Mouse (Mus musculus): ENCODE results near the gene Mosmo.
A peak's percentile ranks its signal among the peaks of the same experiment; 100 is the strongest.

Mosmo gene

DNA sequence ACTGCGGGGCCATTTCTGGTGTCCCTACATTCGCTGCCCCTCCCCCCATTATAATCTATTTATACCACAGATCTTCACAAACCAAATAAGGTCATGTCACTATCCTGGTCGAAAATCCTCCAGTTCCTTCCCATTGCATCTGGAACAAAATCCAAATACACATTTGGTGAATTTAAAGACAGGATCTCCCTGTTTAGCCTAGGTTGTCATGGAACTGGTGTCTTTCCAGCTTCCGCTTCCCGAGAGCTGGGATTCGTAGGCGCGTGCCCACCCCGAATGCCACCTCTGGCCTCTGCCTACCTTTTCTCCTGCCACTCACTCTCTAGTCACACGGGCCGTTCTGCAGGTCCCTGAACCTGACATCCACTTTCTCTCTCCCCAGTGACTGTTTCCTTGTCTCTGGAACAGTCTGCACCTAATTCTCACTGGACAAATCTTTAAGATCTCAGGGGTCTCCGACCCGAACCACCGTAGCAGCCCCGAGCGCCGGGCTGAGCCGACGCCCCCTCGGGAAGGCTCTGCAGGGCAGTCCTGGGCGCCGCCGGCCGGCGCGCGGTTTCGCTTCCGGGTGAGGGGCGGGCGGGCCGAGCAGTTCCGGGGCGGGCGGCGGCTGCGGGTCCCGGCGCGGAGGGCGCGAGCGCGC lies at the start of gene Mosmo:
Mosmo (plus strand) TSS at position 618 of the 643 bp plus-strand sequence.
- peak; percentile 38 for DNase-seq (ENCODE audit: low spot score)

DNA sequence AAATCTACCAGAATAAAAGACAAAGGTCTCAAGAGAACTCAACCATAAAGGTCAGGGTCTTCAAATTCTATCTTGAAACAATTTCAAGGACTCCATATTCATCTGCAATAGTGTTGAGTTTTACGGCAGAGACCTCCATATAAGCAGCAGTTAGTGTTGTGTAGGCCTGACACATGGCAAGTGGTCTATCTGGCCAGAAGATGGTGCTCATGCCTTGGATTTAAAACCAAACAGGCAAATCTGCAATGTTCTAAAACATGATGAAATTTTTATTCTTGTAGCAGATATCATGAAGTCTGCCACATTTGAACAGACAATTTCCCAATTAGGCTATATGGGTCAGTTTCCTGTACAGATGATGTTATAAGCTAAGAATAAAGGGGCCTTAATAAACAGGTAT lies 44.9 kb upstream of the Mosmo start:
- peak; percentile 23 for DNase-seq (ENCODE audit: low spot score)

DNA sequence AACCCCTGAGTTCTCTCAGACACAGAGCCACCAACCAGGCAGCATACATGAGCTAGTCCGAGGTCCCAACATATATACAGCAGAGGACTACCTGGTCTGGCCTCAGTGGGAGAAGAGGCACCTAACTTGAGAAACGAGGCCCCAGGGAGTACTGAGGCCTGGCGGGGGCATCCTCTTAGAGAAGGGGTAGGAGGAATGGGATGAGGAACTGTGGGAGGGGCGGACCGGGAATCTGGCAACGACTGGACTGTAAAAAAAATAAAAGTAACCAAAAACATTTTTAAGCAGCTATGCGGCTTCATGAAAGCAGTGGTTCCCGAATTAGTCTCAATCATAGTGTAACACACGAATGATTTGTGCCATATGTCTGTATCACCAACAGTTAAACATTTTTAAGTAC lies 43.1 kb upstream of the Mosmo start:
- DNase-seq (ENCODE audit: low spot score): no peak

DNA sequence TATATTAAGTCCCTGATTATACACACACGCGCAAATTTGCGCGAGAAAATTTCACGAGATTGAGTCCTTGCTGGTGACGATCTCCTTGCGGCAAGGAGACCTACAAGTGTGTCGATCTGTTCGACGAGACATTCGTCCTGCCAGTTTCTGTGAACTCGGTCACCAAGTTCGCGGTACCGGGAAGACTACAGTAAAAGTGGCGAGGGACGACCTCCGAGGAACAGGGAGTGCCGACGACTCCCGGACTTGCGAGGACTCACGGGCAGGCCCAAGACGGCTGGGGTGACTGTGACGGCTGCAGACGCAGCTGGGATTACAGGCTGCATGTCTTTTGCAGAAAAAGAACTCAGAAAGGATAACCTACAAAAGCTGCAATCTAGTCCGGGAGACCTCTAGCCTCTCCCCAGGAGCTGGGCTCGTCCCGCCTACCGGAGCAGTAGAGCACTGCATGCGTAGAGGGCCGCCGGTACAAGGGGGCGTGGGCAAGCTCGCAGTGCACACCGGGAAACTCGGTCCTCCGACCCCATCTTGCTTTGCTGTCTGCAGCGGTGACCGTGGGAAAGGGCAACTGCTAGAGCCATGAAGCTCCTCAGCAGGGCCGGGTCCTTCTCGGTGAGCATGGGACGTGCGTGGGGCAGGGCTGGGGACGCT lies 42.6 kb upstream of the Mosmo start, which contains the start of gene Uqcrc2:
Uqcrc2 (plus strand) TSS at position 466 of the 651 bp plus-strand sequence.
- peak; percentile 75 for DNase-seq (ENCODE audit: low spot score)

DNA sequence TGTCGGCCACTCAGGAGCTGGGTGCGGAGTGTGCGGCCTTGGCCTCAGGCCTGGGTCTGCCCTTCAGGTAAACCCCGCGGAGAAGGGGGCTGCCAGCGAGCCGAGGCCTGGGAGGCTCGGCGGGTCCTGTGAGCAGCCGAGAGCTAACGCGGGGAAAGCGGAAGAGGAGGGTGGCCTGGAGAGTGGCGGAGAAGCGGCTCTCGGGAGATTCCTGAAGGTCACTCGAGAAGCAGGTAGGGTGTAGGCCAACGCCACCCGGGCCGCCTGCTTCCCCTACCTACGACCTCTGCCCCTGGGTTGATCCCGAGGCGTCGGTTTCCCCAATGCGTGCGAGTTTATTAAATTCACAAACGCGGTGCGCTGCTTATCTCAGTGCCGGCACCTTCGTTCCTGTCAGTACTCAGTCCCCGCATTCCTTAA lies 42.0 kb upstream of the Mosmo start:
- no peak for DNase-seq (ENCODE audit: low spot score)

DNA sequence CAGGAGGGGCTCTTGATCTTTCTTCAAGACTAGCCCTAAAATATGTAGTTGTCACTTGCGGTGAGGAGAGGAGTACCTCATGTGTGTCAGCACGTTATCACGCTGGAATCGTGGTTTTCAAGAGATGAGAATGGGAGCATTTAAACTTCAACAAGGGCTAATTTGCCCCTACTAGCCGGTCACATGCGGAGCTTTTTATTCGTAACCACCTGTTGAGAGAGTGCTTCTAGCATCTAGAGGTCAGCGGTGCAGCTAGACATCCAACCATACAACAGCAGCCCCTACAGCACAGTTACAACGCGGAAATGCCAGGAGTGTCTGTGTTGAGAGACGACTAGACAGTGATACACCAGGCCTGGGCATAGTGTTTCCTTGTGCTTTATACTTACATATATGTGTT lies 41.6 kb upstream of the Mosmo start:
- DNase-seq (ENCODE audit: low spot score): no peak

DNA sequence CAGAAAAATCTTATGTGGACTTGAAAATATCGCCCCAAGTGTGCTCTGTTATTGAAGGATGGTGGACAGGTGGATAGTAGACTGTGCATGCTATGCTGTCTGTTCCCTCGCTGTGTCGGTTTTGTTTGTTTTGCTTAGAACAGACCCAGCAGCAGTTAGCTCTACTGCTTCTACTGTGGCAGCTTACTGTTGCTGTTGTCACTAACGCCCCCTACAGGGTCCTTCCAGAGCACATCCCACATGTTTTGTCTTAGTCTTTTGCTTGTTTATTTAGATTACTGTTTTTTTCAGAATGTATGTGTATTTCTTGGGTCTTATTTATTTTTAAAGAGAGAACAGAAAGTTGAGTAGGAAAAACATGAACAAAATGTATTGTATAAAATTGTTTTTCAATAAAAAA lies 34.2 kb upstream of the Mosmo start:
- DNase-seq (ENCODE audit: low spot score): no peak

DNA sequence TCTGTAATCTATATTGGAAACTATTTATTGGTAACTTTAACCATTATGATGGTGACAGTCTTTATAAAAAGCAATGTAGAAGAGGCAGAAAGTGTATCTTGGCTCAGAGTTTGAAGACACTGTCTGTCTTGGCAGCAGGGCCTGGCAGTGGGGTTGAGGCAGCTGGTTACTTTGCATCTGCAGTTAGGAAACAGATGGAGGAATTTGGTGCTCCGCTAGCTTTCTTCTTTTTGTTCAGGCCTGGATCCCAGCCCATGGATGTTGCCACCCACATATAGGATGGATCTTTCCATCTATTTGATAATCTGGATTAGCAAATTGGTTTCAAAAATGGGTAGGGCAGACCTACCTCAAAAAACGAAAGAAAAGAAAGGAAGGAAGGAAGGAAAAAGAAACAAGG lies 29.6 kb upstream of the Mosmo start:
- DNase-seq (ENCODE audit: low spot score): peak; percentile 32

DNA sequence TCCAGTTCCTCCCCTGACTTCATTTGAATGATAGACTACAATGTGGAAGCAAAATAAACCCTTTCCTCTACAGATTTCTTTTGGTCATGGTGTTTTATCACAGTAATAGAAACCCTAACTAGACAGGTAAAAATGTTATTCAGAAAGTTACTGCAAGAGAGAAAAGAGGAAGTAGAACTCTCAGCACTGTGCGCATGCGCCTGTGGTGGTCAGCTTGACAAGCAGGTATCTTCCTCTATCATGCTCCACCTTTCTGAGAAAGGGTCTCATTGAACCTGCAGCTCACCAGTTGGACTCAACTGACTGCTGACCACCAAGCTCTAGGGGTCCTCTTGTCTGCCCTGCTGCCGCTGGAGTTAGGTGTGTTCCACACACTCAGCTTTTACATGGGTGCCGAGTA lies 15.3 kb upstream of the Mosmo start:
- no peak for DNase-seq (ENCODE audit: low spot score)

DNA sequence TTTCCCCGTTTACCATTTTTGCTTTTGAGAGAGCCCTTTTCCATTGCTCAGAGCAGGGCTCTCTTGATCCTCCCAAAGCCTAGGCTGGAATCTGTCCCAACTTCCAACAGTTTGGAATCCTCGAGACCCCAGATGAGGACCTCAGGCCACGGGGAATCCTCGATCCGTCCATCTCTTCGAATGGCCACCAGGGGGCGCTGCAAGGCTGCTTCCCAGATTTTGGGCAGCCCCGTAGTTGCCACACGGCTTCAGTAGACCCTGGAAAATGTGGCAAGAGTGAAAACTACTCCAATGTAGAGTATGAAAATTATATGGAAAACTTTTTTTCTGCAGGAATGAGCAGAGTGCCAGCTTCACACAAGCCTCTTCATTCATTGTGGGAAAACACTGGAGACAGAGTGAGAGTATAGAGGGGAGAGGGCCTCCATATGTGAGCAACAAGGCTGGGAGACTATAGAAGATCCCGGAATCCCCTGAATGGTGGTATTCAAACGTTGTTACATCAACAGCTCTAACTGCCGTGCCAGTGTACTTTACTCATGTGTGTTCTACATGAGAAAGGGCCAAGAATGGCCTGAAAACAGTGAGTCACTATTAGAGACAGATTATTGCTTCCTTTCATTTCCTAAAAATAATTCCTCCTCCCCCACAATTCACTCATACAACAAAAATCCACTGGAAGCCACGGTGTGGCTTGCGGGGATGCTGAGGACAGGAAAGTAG lies 7.1 kb upstream of the Mosmo start, which contains the start of gene Pdzd9:
Pdzd9 (minus strand) TSS at position 191 of the 723 bp plus-strand sequence.
- no peak for DNase-seq (ENCODE audit: low spot score)

DNA sequence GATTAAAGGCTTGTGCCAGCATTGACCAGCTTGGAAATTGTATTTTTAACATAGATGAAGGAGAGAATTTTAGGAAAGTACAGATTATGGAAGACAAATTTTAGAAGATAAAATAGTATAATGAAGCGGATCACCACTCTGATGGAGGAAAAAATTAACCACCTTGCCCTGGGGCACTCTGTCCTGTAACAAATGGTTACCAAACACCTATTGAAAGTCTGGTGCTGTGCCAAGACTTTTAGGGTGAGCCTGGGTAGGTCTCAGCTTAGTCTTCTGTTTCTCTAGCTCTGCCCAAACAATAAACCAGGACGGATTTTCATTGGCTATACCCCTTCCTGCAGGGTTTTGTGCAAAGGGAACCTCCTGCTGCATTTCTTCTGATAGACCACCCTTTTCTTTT lies 6.1 kb upstream of the Mosmo start:
- DNase-seq (ENCODE audit: low spot score): no peak

DNA sequence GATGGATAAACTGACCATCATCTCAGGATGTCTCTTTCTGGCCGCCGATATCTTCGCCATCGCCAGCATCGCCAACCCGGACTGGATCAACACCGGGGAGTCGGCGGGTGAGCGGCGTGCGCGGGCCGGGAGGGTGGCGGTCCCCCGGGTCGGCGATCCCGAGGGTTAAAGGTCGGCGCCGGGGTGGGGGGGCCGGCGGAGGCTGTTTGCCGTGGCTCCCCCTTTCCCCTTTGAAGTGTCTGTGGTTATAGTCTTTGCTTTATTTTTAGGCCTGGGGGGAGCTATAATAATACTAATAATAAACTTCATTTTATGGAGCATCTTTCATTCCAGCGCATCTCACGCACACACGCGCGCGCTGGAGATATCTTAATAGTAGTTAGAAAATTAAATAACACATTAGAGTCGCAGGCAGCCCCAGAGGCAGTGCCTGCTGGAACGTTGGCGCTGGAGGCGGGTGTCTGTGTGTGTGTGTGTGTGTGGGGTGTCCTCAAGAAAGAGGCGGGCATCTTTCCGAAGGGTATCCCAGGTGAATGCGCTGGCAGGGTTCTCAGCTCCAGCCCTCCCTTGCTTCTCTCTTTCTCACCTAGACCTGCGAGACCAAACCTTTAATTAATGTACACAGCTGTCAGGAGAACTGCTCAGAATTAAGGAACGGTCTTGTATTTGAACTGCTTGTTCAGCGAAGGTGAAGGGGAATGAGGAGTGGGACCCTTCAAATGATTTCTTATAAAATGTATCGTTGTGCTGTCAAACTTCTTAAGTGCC lies 530 bp downstream of the Mosmo start:
- no peak for DNase-seq (ENCODE audit: low spot score)

DNA sequence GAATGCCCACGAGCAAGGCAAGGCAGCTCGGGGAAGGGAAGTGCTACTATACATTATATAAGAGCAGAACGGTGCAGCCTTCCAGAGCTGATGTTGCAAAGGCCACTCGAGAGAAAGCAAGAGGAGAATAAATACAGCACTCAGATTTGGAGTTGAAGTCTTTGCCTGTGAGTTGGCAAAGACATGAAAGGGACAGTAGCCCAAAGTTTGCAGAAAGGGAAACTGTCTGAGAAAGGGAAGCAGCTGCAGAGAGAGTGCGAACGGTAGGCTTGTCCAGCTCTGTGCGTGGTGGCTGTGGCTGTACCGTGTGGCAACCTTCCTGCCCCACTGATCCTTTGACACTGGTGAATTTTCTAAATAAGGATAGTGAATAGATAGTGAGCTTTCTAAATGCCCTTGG lies 1.6 kb downstream of the Mosmo start:
- DNase-seq (ENCODE audit: low spot score): no peak

DNA sequence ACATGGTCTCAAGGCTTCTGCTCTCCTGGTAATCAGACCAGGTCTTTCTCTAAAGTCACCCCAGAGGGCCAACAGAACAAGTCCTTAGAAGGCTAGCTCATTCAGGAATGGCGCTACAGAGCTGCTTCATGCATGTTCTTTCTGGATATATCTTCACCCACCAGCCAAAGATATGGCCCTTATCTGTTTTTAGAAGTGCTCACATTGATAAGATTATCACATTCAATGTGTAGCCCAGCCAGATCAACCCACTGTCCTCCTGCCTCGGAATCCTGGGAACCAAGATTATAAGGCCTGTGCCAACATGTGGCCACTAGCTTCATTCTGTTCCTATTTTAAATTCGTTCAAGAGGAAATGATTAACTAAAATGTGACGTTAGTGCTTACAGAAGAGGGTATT lies 4.6 kb downstream of the Mosmo start:
- DNase-seq (ENCODE audit: low spot score): no peak

DNA sequence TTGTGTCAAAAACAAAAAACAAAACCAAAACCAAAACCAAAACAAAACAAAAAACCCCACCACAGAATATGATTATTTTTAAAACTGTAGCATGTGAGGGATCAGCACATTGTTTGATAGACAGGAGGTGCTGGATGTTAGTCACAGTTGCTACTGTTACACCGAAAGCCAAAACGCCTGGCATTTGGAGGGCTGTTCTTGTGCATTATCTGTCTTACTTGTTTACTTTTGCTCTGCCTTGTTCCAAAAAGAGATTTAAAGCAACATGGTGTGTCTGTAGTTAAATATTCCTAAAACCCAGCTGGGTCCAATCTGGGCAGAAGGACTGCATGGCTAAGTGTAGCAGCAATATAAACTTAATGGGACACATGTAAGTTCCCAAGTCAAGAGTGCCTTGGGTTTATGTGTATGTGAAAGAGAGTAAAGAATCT lies 7.3 kb downstream of the Mosmo start:
- DNase-seq (ENCODE audit: low spot score): no peak

DNA sequence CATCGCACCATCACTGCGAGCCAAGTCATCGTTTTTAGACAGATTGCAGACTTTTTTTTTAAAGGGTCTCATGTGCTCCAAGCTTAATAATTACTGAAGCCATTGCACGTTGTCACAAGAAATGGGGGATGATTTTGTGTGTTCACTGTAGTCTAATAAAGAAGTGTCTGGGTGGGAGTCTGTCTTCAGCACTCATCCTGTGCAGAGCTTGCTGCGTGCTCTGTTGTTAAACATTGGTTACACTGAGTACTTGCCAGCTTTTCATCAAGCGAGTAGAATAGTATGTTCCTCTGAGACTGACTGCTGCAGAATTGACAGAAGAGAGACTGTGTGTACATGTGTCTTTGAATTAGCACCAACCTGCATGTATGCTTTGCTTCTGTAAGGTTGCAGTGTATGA lies 7.8 kb downstream of the Mosmo start:
- no peak for DNase-seq (ENCODE audit: low spot score)

DNA sequence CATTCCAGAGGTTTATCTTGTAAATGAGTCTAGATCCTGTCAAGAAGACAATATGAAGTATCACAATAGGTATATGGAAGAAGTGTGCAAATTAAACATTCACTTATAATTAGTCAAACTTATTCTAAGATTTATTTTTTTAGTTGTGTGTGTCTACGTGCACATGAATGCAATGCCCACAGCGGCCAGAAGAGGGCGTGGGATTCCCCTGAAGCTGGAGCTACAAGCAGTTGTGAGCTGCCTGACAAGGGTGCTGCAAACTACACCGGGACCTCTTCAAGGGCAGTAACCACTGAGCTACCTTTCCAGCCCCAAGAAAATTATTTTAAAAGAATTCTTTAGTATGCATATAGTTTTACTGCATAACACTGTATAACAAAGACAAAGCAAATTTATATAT lies 13.2 kb downstream of the Mosmo start:
- no peak for DNase-seq (ENCODE audit: low spot score)

DNA sequence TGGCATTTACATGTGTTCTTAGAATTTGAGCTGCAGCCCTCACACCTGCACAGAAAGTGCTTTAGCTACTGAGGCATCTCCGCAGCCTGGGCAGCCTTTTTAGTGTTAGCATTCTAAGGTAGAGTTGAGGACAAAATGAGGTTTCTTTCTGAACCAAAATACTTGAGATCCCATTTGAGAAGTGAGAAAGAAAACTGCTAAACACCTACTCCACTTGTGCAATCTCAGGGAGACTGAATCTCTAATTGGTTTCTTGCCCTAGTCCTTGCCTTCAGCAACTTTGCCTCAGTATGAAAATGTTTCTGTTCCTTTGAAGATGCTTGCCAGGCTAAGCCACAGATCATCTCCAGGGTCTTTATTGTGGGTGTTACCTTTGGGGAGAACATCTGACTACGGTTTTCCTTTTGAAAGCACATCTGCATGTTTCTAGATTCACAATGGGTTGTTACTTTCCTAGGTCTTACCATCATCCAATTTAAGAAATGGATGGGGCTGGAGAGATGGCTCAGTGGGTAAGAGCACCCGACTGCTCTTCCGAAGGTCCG lies 16.5 kb downstream of the Mosmo start:
- no peak for DNase-seq (ENCODE audit: low spot score)

DNA sequence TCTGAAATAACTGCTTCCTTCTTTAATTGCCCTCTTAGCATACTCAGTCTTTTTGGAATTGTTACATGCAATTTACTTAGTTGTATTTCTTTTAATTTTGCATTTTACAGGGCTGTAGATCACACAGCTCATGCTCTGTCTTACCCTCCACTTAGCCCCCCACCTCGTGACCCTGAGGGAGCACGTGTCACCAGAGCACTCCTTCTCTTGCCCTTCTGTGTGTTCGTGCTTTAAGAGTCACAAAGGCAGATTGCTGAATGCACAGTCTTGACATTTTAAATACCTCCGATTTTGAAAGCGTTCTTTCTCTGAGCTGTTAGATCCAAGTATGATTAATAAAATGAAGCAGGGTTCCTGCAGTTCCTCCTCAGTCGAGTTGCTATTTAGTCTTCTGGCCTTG lies 17.8 kb downstream of the Mosmo start:
- no peak for DNase-seq (ENCODE audit: low spot score)

DNA sequence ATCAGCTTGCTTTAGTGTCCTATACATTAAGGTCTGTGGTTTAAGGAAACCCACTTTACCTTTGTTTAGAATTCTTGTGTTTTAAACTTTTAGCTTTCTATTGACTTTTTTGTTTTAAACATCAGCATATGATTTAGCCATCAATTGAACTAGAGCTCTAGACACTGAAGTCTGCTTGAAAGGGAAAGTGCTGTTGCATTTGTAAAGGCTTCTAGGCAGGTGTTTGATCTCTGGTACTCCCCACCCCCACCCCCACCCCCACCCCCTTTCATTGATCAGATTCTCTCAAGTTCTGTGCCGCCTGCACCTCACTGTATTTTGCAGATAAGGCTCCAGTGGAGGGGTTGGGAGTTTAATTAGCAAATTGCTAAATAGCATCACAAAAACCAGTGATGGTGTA lies 18.2 kb downstream of the Mosmo start:
- DNase-seq (ENCODE audit: low spot score): no peak

DNA sequence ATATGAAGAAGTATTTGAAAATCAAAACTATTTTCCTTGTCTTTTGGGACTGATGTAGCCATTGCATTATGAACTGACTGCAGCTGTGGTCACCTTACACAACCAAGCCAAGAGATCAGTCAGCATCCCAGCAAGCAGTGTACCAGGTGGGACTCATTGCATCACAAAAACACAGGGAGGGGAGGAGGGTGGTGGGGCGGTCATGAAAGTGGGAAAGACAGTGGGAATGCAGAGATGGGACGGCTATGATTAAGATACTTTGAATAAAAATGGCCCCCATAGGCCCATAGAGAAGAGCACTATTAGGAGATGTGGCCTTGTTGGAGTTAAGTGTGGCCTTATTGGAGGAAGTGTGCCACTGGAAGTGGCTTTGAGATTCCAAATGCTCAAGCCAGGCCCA lies 18.9 kb downstream of the Mosmo start:
- no peak for DNase-seq (ENCODE audit: low spot score)

DNA sequence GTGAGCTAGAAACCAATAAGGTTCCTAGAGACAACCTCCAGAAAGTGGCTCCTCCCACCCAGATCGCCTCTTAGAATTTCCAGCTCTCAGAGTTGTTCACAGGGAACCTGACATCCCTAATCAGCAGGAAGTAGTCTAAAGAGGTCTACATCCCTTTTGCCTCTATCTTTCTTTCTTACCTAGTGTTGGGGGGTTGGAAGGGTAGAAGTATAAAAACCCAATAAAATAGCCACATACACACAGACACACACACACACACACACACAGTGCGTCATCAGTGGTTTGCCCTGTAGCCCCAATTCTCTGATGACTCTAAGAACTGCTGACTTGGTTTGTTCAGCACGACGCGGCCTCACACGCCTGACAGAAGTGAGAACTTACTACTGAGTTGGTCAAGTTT lies 22.2 kb downstream of the Mosmo start:
- DNase-seq (ENCODE audit: low spot score): no peak
